Mouse (Mus musculus): ENCODE measurements around the gene Gm8947.
"Not testable (repeated sequence)": the region's sequence is repeated elsewhere in the genome, so short reads cannot be mapped to it uniquely, and the experiment has no call there.

- TF ChIP-seq CTCF (IDR thresholded peaks at IDR 0.05; ENCODE audit: low read depth, low read length); GATA1 (IDR thresholded peaks at IDR 0.05; ENCODE audit: borderline replicate concordance, low read length); TAL1 (conservative IDR thresholded peaks at IDR 0.05; ENCODE audit: low read depth, low read length): not testable (repeated sequence)
Measured at GRCm38 (mm10) chr1:151200620-151201019, 8.4 kb downstream of the Gm8947 start.

Data from G1E (cell line).